Mouse (Mus musculus): Measurements from ENCODE around the gene Mmp2. TPM values are rescaled to one million over a fixed set of nuclear protein-coding genes. Genes with fewer than 3 reads are reported as not detected.
"Not testable (repeated sequence)": the region's sequence is repeated elsewhere in the genome, so short reads cannot be mapped to it uniquely, and the experiment has no call there.

The Mmp2 gene
- total RNA-seq, 4 experiments from 2014 or later: 2.0 to 4.5 (median 2.4) TPM

DNA sequence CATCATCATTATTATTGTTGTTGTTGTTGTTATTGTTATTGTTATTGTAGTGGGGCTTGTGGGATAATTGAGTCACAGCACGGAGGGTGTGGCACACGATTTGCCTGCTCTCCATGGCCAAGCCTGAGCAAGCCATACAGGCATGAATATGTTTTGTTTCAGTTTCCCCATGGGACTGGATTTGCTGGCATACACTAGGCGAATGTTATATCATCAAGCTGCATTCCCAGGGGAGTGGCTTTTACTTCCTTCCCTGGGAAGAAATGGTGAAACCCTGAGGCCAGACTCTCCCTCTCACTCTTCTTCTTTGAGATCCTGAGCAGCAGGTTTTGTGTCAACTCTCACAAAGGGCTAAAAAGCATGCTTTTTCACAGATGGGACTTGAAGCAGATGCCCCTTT lies 11.5 kb downstream of the Mmp2 start:
- no peak for DNase-seq (ENCODE audit: low spot score in 2 of 2)

DNA sequence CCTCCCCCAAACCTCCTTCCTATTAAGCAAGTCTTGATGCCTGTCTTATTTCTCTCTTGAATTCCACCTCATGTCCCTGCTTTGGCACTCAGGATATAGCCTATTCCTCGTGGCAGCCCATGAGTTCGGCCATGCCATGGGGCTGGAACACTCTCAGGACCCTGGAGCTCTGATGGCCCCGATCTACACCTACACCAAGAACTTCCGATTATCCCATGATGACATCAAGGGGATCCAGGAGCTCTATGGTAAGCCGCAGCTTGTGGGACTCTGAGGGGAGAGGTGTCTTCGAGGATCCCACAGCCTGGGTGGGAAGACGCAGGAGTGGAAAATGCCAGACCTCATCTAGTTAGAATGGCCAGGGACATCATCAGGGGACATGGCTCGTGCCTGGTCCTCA lies 12.1 kb downstream of the Mmp2 start:
- DNase-seq (ENCODE audit: low spot score in 2 of 2): no peak

DNA sequence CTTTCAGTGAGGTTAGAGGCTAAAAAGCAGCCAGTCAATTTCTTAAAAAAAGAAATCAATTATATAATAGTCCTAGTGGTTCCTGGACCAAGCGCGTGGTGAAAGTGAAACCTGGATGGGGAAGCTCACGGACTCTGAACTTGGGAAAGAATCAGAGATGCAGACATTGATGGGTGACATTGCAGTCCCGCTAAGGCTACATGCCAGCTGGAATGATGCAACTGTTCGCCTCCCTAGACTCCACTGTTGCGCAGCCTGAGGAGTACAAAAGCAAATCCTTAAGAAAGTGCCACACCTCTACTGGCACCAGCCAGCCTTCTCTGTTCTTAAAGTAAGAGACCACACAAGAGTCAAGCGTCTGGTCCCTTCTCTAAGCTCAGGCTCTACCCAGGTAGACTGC lies 12.8 kb downstream of the Mmp2 start:
- no peak for DNase-seq (ENCODE audit: low spot score in 2 of 2)

DNA sequence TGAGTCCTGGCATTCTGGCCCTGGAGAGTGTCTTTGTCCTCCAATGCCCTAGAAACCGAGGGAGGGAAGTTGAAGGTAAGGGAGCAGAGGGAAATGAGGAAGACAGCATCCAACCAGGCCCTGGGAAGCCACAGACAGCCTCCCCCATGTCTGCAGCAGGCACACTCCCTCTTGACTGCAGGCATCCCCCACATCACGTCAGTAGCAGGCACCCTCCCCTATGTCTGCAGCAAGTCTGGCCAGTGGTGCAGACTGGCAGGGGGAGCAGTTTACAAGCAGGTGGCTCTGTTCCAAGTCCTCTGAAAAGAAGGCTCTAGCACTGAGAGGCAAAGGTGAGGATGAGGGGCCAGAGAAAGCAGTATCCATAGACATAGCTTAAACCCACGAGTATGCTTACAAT lies 19.6 kb downstream of the Mmp2 start:
- DNase-seq (ENCODE audit: low spot score in 2 of 2): no peak

DNA sequence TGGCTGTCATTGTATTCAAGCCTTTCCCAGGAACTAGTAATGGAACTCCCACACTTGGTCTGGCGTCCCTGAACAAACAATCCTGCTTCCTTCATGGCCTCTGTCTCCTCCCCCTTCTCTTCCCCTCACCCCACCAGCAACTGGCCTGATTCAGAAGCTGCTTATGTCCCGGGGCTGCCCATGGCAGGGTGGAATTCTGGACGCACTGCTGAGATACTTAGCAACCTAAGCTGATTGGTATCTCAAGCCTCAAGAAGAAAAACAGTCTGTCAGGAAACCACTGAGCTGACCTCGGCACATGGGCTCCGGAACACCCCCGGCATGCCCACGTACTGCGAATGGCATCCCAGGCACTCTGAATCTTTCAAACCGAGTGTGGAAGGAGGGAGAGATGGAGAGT lies 20.2 kb downstream of the Mmp2 start:
- DNase-seq (ENCODE audit: low spot score in 2 of 2): no peak

DNA sequence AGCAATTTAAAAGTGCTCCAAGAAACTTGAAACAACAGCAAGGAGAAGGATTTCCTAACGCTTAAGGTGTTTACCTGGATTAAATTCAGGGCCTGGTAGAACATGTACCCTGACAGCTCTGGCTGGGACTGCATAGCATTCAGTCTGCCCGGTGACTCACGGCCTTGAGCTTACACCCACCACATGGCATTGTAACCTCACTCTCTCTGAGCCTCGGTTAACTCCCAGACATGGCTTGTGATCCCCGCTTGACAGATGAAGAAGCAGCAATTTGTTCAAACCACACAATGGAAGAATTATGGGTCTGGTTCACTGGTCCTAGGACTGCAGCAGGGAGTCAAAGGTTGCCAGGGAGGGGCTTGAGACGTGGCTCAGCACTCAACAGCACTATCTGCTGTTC lies 22.2 kb downstream of the Mmp2 start:
- no peak for DNase-seq (ENCODE audit: low spot score in 2 of 2)

DNA sequence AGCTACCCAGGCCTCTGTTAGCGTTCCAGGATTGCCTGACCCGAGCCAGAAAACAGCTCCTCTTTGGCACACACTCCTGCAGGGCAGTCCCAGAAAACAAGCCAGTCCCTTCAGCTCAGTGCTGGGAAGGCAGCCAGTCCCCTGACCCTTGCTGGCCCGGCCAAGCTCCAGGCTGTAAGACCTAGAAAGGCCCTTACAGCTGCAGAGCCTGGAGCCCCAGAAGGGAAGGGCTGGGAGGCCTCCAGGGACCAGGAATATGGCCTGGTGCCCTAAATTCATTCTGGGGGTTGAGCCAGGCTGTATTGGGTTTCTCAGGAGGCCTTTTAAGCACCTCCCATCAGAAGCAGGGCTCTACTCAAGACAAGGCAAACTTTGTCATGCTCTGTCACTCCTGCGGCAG lies 23.1 kb downstream of the Mmp2 start:
- peak; percentile 85 to 91 for DNase-seq (ENCODE audit: low spot score in 2 of 2)

DNA sequence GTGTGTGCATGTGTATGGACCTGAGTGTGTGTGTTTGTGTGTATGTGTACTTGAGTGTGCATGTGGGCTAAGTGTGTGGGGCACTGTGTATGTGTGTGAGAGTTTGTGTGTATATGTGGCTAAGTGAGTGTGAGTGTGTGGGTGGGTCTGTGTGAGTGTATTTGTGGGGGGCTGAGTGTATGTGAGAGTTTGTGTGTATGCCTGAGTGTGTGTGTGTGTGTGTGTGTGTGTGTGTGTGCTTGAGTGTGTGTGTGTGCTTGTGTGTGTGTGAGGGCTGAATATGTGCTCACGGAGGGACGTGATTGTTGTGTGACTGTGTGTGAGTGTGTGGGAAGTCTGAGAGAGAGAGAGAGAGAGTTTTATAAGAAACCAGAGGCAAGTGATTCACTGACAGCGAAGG lies 24.3 kb downstream of the Mmp2 start:
- DNase-seq (ENCODE audit: low spot score in 2 of 2): no peak

DNA sequence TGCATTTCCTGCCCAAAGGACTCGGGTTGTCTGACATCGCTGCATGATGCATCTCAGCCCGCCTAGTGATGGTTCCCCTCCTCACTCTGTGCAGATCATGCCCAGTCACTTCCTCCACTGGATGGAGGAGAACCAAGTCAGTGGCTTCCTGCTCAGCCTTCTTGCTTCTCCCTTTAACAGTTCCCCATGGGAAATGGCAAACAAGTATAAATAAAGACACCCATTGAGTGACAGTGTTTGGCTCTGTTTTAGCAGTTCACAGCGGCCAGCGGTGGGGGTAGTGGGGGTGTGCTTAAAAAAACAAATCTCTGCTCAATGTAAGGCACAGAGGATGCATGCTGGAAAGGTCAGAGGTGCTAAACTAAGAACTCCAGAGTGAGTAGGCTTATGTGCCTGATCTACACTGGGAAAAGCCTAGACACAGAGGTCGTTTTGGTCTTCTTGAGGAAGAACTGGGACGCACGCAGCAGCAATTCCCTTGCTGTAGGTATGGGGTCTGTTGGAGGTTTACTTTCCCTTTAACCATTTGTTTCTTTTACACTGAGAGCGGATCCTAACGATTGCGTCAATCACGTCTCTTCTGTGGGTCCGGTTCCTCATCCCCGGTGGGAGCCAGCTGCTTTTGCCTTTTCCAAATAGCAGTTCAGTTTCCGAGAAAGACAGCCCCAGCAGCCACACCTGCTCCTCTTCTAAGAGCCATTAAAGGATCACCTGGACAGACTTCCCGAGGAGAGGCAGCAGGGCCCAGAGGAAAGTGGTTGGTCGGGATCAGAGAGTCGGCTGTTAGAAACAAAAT lies 26.3 kb downstream of the Mmp2 start:
- DNase-seq (ENCODE audit: low spot score in 2 of 2): no peak

DNA sequence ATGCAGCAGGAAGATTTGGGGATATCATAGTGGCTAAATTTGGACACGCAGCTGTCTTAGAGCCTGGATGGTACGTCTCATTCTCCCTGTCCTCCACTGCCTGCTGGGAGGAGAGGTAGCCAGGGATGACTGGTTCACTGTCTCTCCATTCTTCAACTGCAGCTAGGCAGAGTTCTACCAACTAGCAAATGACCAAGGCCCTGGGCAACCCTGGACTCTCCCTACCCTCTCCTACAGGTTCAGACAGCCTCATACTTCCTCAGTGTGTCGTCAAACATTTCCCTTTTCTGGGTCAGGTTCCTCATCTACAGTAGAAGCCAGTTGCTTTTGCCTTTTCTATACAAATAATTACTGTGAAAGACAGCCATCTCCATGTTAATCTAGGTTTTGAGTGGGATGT lies 27.6 kb downstream of the Mmp2 start:
- DNase-seq (ENCODE audit: low spot score in 2 of 2): no peak

DNA sequence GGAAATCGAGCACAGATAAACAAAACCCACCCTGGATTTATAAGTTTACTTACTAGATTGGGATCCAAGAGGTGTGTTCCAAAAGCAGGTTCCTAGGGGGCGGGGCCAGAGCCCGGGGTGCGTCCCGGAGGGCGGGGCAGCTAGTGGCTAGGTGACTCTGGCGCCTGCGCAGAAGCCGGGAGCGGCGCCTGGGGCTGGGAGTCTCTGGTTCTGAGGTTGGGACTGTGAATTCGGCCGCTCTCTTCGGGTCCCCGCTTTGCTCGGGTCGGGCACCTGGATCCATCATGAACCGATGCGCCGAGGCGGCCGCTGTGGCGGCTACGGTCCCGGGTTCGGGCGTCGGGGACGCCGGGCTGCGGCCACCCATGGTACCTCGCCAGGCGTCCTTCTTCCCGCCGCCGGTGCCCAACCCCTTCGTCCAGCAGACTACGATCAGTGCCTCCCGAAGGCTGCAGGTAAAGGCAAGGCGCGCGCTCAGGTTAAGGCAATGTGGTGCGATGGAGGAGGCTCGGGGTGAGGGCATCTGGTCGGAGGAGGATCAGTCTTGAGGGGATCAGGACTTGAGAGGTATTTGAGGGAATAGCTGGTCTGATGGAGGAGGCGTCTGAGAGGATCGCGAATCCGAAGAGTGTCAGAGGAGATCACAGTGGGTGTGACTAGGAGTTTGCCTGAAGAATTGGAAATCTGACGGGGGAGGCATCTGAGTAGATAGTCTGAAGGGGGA lies 28.2 kb downstream of the Mmp2 start, which contains the start of gene Lpcat2:
TSS of gene Lpcat2 (plus strand) at position 169 of the 724 bp plus-strand sequence.
- peak; percentile 48 to 73 for DNase-seq (ENCODE audit: low spot score in 2 of 2)

DNA sequence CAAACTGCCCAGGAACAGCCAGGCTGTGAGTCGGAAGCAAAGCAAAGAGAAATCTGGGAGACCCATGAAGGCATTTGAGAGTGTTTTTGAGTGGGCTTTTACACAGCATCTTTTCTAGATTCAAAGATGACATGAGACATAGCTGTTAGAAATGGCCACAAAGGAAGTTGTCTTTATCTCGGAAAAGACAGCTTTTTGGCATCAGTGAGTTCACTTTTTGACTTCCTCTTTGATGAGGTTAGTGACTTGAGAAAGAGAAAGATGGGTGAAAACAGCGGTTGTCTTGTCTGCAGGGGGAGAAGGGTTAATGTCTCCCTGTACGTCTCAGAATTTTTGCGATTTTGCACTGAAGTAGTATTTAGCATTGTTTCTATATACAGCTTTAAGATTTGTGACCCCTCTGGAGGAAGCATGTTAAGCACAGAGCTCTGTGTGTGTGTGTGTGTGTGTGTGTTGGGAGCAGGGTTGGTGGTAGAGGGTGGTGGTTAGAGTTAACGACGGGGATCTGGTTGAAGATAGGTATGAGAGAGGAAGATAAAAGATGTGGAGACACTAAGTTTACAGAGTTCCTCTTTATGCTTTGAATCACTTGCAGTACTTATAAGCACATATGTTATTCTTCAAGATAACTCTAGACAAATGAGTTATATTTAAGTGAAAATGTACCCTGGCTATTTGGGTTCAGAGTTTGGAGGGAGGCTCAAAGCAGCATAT lies 29.3 kb downstream of the Mmp2 start:
- no peak for DNase-seq (ENCODE audit: low spot score in 2 of 2)

DNA sequence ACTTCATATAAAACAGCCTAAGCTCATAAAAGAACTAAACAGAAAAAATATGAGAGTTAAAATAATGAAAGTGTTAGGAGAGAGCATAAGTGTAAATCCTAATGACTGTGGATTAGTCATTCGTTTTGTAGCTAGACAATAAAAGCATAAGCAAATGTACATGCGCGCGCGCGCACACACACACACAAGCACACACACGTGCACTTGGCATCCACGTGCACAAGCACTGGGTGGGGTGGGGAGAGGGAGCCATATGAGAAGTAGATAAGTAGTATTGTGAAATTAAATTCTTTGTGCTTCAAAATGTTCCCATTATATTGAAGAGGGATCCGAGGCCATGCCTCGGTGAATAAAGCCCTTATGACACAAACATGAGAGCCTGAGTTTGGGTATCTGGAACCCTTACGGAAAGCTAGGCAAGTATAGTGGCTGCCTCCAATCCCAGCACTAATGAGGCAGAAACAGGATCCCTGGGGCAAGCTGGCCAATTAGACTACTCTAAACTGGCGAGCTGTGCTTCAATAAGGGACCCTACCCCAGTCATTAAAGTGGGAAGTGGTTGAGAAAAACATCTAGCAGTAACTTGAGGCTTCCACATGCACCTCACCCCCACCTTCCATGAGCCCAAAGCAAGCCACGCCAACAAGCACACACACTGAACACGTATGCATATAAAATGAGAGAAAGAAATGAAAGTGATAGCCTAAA lies 31.5 kb downstream of the Mmp2 start:
- no peak for DNase-seq (ENCODE audit: low spot score in 2 of 2)

DNA sequence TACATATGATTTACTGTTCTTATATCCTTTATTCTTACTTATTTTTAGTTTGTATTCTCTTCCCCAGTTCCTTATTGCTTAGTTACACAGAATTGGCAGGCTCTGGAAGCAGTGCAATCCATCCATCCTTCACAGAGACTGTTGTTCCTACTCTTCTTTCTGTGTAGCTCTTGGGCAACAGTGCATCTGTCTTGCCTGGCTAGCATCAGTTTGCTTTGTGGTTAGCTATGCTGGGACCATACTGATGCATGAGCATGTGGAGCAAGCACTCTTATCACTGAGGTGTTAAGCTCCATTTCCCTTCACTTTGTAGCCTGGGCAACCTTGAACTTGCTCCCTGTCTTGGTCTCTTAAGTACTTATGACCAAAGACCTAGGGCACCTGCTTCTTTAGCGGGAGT lies 34.9 kb downstream of the Mmp2 start:
- DNase-seq (ENCODE audit: low spot score in 2 of 2): no peak

DNA sequence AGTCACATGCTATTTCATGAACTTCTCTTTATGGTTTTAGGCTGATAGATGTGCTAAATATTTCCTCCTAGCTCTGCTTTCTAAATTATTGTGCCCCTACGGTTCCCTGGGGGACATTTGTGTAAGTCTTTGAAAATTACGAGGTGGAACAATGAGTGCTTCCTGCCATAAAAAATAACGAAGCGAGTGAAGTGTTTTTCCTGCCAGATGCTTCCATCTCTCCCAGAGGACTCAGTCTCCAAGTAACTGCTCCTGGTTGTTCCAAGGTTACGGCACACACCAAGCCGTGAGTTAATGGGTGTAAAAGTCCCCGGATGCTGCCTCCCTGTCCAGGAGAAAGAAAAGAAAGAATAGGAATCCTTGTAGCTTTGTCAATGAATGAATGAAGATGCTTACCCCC lies 43.2 kb downstream of the Mmp2 start:
- DNase-seq (ENCODE audit: low spot score in 2 of 2): no peak

DNA sequence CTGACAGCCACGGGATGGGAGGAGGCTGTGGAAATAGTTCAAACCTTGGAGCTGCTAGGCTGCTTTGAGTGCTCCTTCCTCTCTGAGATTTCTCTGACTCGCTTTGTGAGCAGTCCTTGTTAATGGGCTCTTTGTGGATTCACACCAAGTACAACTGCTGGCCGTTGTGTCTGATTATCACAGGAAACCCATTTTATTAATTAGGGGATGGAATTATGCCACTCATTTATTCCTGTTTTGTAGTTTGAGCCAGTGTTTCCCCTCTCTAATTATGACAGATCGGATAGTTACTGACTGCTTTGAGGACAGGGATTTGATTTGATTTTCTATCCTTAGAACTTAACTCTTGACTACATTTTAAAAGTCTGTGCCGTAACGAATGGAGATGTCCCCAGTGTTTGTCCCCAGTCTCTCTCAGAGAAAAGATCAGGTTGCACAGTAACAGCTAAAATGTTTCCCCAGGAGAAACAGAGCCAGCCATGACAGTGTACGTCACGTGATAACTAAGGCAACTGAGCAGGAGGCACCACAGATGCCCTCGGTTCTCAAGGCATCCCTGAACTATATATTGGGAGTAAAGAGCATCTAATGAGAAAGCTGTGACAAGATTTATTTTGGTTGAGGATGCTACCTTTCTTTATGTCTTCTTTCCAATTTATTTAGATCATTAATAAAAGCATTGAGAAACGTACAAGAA lies 45.1 kb downstream of the Mmp2 start:
- DNase-seq (ENCODE audit: low spot score in 2 of 2): no peak

DNA sequence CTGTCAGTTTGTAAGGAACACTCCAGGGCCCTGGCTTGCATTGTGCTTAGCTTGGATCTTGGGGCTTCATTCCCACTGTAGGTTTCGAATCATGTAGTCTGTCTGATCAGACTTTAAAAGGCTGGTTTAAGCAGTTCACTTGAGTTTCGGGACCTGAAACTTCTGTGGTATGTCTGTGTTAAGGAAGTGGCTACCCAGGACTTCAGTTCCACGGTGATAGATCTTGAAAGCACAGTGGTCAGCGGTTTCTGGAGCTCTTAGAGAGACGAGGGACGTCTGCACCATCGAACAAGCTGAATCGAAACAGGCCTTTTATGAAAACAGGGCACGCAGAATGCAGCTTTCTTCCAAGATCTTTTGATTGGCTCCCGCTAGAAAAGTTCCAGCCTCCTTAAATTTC lies 48.7 kb downstream of the Mmp2 start:
- DNase-seq (ENCODE audit: low spot score in 2 of 2): no peak

DNA sequence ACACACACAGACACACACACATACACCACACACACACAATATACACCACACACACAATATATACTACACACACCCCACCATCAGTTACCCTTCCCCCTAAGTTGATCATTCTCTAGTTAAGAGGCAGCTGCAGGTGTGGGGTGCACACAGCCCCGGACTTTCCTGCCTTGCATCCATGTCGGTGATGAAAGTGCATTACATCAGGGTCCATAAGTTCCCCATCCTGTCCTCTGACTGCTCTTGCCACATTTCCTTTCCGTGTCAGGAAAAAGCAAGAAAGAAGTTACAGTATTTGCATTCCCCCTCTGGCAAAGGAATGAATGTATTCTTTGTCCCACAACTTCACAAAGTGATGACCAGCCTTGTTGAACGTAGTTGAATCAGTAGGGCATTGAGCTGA lies 54.2 kb downstream of the Mmp2 start:
- no peak for DNase-seq (ENCODE audit: low spot score in 2 of 2)

DNA sequence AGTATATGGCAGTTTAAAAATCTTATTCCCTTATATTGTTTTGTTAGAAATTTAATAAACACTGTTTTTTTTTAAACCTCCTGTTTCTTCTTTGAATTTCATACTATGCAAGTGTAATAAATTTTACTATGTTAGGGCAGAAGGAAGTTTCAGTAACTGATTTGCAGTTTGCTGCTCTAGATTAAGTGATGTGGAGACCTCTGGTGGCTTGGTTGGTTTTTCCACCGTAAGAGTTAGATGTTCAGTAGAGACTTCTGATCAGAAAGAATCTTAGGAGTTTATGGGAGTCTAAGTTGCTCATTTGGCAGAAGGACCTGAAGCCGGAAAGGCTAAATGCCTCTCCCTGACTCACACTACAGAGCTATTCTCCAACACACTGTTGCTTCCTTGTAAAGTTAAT lies 56.7 kb downstream of the Mmp2 start:
- peak in 1 of 2 experiments; percentile 21 for DNase-seq (ENCODE audit: low spot score in 2 of 2)

DNA sequence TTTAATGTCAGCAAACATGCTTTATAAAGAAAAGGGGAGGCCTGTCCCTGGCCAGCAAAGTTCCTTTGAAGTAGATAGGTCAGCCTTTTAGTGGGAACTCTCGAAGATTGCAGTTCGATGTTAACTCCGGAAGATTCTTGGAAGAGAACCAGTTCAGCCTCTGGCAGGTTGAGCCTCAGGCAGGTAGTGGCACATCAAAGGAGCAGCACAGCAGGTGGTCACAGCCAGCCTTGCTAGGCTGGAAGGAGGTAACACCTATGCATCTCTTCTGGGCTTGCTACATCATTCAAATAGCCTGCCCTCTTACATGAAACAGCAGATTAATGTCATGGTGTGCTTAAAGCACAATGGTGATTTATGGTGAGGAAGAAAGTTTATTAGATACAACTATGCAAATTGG lies 65.1 kb downstream of the Mmp2 start:
- DNase-seq (ENCODE audit: low spot score in 2 of 2): not testable (repeated sequence)

DNA sequence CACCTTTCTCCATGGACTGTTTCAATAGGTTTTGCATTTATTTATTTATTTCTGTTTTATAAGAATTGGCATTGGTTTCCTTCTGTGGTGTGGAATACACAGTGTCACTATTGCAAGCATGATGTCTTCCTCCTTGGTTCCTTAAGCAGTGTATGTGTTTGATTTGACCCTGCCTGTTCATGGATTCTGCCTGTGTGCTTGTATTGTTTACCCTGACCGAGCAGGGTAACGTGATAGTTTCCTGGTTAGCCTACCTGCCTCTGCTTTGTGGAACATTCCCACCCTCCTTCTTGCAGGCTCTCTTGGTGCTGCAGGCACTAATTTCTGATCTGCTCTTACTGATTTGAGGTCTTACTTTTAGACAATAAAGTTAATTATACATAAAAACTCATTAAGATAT lies 66.8 kb downstream of the Mmp2 start:
- no peak for DNase-seq (ENCODE audit: low spot score in 2 of 2)
